Mouse (Mus musculus): Measurements from ENCODE around the gene Pld3.

The Pld3 gene

GRCm38 (mm10) chr7:27569580-27570224 lies 16.7 kb upstream of the Pld3 start:
- DNase-seq (ENCODE audit: low read depth in 2 of 2, low spot score in 2 of 2) = no peak

- no peak for DNase-seq (ENCODE audit: low read depth in 2 of 2, low spot score in 2 of 2)
These were observed 8.0 kb upstream of the Pld3 start for GRCm38 (mm10) chr7:27560978-27561377.

DNA sequence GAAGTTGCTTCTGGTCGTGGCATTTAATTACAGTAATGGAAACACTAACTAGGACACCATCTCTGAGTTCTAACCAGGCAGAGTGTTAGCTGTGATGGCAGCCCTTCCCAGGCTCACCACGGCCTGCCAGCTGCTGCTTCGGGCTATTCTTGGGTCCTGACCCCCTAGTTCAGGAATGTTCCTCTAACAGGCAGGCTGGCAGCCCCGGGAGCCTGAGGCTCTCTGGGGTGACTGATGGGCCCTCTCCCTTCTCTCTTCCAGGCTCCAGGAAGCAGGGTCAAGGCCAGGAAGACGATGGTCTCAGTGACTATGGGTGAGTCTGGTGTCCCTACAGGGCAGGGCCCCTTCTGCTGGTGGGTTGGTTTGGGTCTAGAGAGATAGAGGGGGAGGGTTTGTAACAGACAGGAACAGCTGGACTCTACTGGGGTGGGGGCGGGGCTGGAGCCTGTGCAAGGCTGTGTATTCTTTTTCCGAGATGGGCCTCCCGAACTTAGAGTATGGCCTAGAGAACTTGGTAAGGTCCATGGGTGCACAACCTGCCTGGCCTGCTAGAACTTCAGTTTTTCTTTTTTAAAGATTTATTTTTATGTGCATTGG lies 7.4 kb upstream of the Pld3 start:
- no peak for DNase-seq (ENCODE audit: low read depth in 2 of 2, low spot score in 2 of 2)

DNA sequence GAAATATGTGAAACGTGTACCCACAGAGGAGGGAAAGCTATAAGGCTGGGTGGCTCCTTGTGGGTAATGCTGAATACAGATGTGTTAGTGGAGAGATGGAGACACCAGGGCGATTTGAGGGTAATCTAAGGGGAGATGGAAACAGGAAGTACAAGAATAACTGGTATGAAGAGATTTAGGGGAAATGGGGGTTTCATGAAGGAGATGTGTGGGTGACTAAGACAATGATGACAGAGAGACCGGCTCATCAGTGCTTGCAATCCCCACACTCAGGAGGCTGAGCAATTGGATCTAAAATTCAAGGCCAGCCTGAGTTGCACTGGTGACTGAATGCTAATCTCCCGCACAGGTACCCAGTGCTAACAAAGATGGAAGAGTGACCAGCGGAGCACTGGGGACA lies 948 bp downstream of the Pld3 start:
- DNase-seq (ENCODE audit: low read depth in 2 of 2, low spot score in 2 of 2) = no peak

- no peak for DNase-seq (ENCODE audit: low read depth in 2 of 2, low spot score in 2 of 2)
These were observed 3.4 kb downstream of the Pld3 start for GRCm38 (mm10) chr7:27549597-27549996.

DNA sequence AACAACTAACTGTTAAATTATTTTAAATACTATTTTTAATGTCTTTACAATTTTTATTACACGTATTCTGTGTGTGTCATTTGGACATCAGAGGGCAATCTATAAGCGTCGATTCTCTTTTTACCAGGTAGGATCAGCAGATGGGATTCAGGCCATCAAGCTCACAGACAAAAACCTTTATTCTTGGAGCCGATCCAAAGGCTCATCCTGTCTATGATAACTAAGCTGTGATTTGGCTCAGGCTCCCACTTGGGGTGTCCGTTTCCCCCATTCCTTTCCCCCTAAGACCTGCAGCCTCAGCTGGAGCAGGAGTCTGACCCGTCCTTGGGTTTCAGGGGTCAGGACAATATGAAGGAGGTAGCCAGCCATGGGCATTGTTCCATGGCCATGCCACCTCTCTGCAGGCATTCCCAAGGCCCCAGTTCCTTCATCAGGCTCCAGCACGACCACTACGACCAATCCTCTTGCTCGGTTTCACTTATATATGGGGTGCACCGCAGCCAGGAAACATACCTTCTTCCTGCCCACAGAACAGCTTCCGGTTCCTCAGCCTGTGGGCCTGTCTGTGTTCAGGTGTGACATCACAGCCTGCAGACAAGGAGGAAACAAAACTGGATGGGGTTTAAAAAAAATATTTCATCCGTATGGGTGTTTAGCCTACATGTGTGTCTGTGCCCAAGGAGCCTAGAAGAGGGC lies 8.2 kb downstream of the Pld3 start:
- DNase-seq (ENCODE audit: low read depth in 2 of 2, low spot score in 2 of 2) = peak; percentile 69 to 72

GRCm38 (mm10) chr7:27543851-27544250 lies 9.2 kb downstream of the Pld3 start:
- DNase-seq (ENCODE audit: low read depth in 2 of 2, low spot score in 2 of 2) = no peak

DNA sequence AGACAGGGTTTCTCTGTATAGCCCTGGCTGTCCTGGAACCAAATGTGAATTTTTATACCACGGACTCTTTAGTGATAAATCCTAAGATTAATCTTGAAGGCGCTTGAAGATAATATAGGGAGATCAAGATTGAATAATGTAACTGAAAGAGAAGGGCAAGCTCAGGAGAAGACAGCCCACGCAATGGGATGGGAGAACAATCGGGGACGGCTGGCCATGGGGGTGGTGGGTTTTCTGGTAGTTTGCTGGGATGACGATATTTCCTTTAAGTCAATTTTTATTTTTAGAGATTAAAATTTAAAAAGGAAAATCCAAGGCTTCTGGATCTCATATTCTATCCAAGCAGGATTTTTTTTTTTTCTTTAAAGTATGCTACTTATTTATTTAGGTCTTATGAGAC lies 10.0 kb downstream of the Pld3 start:
- DNase-seq (ENCODE audit: low read depth in 2 of 2, low spot score in 2 of 2) = no peak

- DNase-seq (ENCODE audit: low read depth in 2 of 2, low spot score in 2 of 2) = peak; percentile 77 to 91
These were observed 10.5 kb downstream of the Pld3 start for GRCm38 (mm10) chr7:27542392-27543033.

GRCm38 (mm10) chr7:27541922-27542321 lies 11.1 kb downstream of the Pld3 start:
- no peak for DNase-seq (ENCODE audit: low read depth in 2 of 2, low spot score in 2 of 2)

- peak; percentile 93 to 98 for DNase-seq (ENCODE audit: low read depth in 2 of 2, low spot score in 2 of 2)
These were observed 11.6 kb downstream of the Pld3 start for GRCm38 (mm10) chr7:27541431-27541830.

- DNase-seq (ENCODE audit: low read depth in 2 of 2, low spot score in 2 of 2) = no peak
These were observed 12.1 kb downstream of the Pld3 start for GRCm38 (mm10) chr7:27540935-27541334.

- DNase-seq (ENCODE audit: low read depth in 2 of 2, low spot score in 2 of 2) = no peak
These were observed 12.5 kb downstream of the Pld3 start for GRCm38 (mm10) chr7:27540521-27540920.

DNA sequence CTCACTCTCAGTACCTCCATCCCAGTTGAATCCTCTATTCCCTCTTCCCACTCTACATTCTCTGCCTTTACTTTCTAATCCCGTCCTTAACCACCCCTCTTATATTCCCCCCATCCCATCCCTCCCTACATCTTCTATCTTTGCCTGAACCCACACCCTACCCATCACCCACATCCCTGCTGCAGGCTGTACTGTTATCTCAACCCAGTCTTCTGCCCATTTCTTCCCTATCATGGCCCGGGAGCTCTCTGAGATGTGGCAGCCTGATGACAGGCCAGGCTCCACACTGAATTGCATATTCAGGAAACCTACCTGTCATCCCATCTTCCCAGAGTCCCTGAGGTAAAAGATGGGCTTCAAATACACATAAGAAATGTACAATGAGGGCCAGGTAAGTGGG lies 14.2 kb downstream of the Pld3 start:
- no peak for DNase-seq (ENCODE audit: low read depth in 2 of 2, low spot score in 2 of 2)

DNA sequence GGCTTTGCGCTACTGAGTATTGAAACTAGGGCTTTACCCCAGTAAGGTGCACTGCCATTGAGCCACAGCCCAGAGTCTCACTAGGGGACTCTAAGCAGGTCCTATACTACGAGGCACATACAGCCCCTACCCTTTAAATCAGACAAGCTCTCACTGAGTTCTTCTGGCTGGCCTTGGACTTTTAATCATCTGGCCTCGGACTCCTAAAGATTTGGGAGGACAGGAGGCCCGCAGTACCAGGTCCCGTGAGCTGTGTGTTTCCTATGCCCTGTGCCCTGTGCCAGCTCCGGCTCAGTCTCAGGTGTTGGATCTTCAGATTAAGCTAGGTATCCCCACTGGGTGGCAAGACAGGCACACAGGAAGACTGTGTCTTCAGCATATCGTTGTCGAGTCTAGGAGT lies 15.0 kb downstream of the Pld3 start:
- no peak for DNase-seq (ENCODE audit: low read depth in 2 of 2, low spot score in 2 of 2)

- no peak for DNase-seq (ENCODE audit: low read depth in 2 of 2, low spot score in 2 of 2)
These were observed 16.4 kb downstream of the Pld3 start for GRCm38 (mm10) chr7:27536618-27537017.

- no peak for DNase-seq (ENCODE audit: low read depth in 2 of 2, low spot score in 2 of 2)
These were observed 17.6 kb downstream of the Pld3 start for GRCm38 (mm10) chr7:27535386-27535785.

GRCm38 (mm10) chr7:27532480-27533050 lies 20.5 kb downstream of the Pld3 start:
- DNase-seq (ENCODE audit: low read depth in 2 of 2, low spot score in 2 of 2) = no peak

GRCm38 (mm10) chr7:27531707-27532106 lies 21.3 kb downstream of the Pld3 start:
- DNase-seq (ENCODE audit: low read depth in 2 of 2, low spot score in 2 of 2) = no peak

- no peak for DNase-seq (ENCODE audit: low read depth in 2 of 2, low spot score in 2 of 2)
These were observed 22.1 kb downstream of the Pld3 start for GRCm38 (mm10) chr7:27530937-27531336.

DNA sequence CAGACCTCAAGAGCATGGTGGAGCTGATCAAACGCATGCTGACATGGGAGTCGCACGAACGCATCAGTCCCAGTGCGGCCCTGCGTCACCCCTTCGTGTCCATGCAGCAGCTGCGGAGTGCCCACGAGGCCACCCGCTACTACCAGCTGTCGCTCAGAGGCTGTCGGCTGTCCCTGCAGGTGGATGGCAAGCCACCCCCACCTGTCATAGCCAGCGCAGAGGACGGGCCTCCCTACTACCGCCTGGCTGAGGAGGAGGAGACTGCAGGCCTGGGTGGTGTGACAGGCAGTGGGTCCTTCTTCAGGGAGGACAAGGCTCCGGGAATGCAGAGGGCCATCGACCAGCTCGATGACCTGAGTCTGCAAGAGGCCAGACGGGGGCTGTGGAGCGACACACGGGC lies 23.9 kb downstream of the Pld3 start:
- DNase-seq (ENCODE audit: low read depth in 2 of 2, low spot score in 2 of 2) = no peak
